In the genomic region with DNA sequence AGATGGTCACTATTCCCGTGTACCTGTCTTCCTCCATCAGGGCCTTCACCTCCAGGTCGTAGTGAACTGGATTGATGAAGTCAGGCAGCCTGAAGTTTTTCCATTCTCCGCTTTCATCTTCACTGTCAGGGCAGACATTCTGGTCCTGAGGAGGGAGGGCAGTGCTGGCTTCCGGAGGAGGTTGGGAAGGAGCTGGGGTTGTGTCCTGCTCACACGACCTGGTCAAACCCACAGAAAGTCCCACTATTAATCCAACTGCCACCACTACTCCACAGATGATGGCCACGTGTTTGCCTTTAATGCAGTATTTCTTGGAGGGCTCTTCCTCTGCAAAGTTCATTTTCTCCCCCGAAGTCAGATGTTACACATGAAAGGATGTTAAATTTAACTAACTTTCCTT, we compare ENCODE assay signal across 11 mouse cellular contexts. TPM values are rescaled to one million over a fixed set of nuclear protein-coding genes. Genes with fewer than 3 reads are reported as not detected.
DNase-seq lines count a peak whose midpoint lies in the region; ATAC-seq lines count a peak whose summit lies in the region.
"Had no signal": no experiment of that assay in that cellular context is flagged by ENCODE, and none has a peak within 500 bp of the region (broad histone marks: within the 10 kb centered on the region; RNA-seq: fewer than 3 reads in every experiment).

No protein-coding gene starts in this region.

- DNase-seq in hindbrain, embryonic 10.5 days (ENCODE audit: low spot score): no peak
- no peak for DNase-seq in neural tube, embryonic 10.5 days (ENCODE audit: extremely low spot score, low spot score)
- no peak for DNase-seq in Muller cell, postnatal 12 days (ENCODE audit: inconsistent ontology term)
- DNase-seq: cerebellum, adult 8-10 months; right cerebral cortex, postnatal 25 days; thymus, postnatal 14 days had no signal

- no peaks in the 10 kb centered on the region for H3K9me3 ChIP-seq in hindbrain, embryonic 13.5 days
- no peaks in the 10 kb centered on the region for H3K9me3 ChIP-seq in hindbrain, embryonic 10.5 days
- H3K9me3 ChIP-seq in neural tube, embryonic 13.5 days: no peaks in the 10 kb centered on the region
- no peaks in the 10 kb centered on the region for H3K9me3 ChIP-seq in limb, embryonic 15.5 days

- 0 out of 2 replicates have a peak overlapping the region, but pooled peaks have one; percentile 30 for H3K4me2 ChIP-seq in hindbrain, embryonic 13.5 days
- H3K4me2 ChIP-seq in neural tube, embryonic 13.5 days: peak overlapping the region; percentile 17
- peak overlapping the region; percentile 47 for H3K4me2 ChIP-seq in limb, embryonic 15.5 days

- no peaks in the 10 kb centered on the region for H3K27me3 ChIP-seq in hindbrain, embryonic 13.5 days
- H3K27me3 ChIP-seq in hindbrain, embryonic 10.5 days (ENCODE audit: insufficient read depth, poor library complexity, severe bottlenecking): no peaks in the 10 kb centered on the region
- no peaks in the 10 kb centered on the region for H3K27me3 ChIP-seq in neural tube, embryonic 13.5 days
- H3K27me3 ChIP-seq in limb, embryonic 15.5 days: no peaks in the 10 kb centered on the region

- H3K4me1 ChIP-seq in hindbrain, embryonic 13.5 days (replicated peaks): 0 out of 2 replicates have a peak, but pooled peaks cover 4% of the 10 kb centered on the region
- H3K4me1 ChIP-seq in hindbrain, embryonic 10.5 days (replicated peaks): no peaks in the 10 kb centered on the region
- no peaks in the 10 kb centered on the region for H3K4me1 ChIP-seq in neural tube, embryonic 13.5 days (replicated peaks)
- peaks cover 15% of the 10 kb centered on the region for H3K4me1 ChIP-seq in limb, embryonic 15.5 days

- H3K9ac ChIP-seq in hindbrain, embryonic 13.5 days: no peak overlapping the region
- H3K9ac ChIP-seq in neural tube, embryonic 13.5 days: no peak overlapping the region
- H3K9ac ChIP-seq in limb, embryonic 15.5 days: no peak overlapping the region

- H3K27ac ChIP-seq in hindbrain, embryonic 13.5 days: no peak overlapping the region
- H3K27ac ChIP-seq in hindbrain, embryonic 10.5 days: no peak overlapping the region
- H3K27ac ChIP-seq in neural tube, embryonic 13.5 days (replicated peaks): no peak overlapping the region
- H3K27ac ChIP-seq in limb, embryonic 15.5 days: peak overlapping the region; percentile 50; the same call in 1 of the 2 replicates

- no peaks in the 10 kb centered on the region for H3K36me3 ChIP-seq in hindbrain, embryonic 13.5 days
- H3K36me3 ChIP-seq in hindbrain, embryonic 10.5 days: no peaks in the 10 kb centered on the region
- H3K36me3 ChIP-seq in neural tube, embryonic 13.5 days: no peaks in the 10 kb centered on the region
- no peaks in the 10 kb centered on the region for H3K36me3 ChIP-seq in limb, embryonic 15.5 days

- no peak for ATAC-seq in hindbrain, embryonic 13.5 days (ENCODE audit: low FRiP score)
- no peak for ATAC-seq in neural tube, embryonic 13.5 days (ENCODE audit: low read depth)
- no peak for ATAC-seq in limb, embryonic 15.5 days (ENCODE audit: insufficient number of reproducible peaks, low FRiP score, low TSS enrichment, low read depth)
- ATAC-seq in megakaryocyte progenitor cell, adult 5-6 weeks (replicated peaks; ENCODE audit: poor library complexity): no peak
- ATAC-seq: forebrain, embryonic 16.5 days had no signal

- no peak overlapping the region for H3K4me3 ChIP-seq in hindbrain, embryonic 13.5 days
- no peak overlapping the region for H3K4me3 ChIP-seq in hindbrain, embryonic 10.5 days
- no peak overlapping the region for H3K4me3 ChIP-seq in neural tube, embryonic 13.5 days
- H3K4me3 ChIP-seq in limb, embryonic 15.5 days: peak overlapping the region; percentile 30

- WGBS in hindbrain, embryonic 13.5 days: 76% methylated on average over 7 of the region's 7 CpGs
- 77% methylated on average over 7 of the region's 7 CpGs for WGBS in hindbrain, embryonic 10.5 days
- WGBS in neural tube, embryonic 13.5 days: 72% methylated on average over 7 of the region's 7 CpGs
- 46% methylated on average over 7 of the region's 7 CpGs for WGBS in limb, embryonic 15.5 days

RNA-seq across cellular contexts. Expression of gene Enpep, which starts 0.4 kb away (rescaled TPM):
- 1.6 and 1.8 TPM in 2 replicates for polyA plus RNA-seq in hindbrain, embryonic 13.5 days (2015; fragmentation: Nextera tagmentation; extraction: Ambion mirVana)
- 0.08 TPM in 1 of 2 replicates, not detected in the other for polyA plus RNA-seq in hindbrain, embryonic 10.5 days (2016; fragmentation: Nextera tagmentation; extraction: Ambion mirVana)
- polyA plus RNA-seq in neural tube, embryonic 13.5 days (2015; fragmentation: Nextera tagmentation; extraction: Ambion mirVana): 1.5 and 2.1 TPM in 2 replicates
- 1.9 and 2.1 TPM in 2 replicates for polyA plus RNA-seq in limb, embryonic 15.5 days (2015; fragmentation: Nextera tagmentation; extraction: Ambion mirVana)
- not detected in 2 replicates for total RNA-seq in megakaryocyte progenitor cell, adult 5-6 weeks (2015)
- total RNA-seq in megakaryocyte progenitor cell, adult 5-6 weeks (2017): not detected in 2 replicates
